Mouse (Mus musculus): ENCODE results near the gene Olfr52. TPM values are rescaled to one million over a fixed set of nuclear protein-coding genes. Genes with fewer than 3 reads are reported as not detected.
"Not testable (repeated sequence)": the region's sequence is repeated elsewhere in the genome, so short reads cannot be mapped to it uniquely, and the experiment has no call there.

Gene Olfr52
- not detected in 2 replicates for polyA plus RNA-seq (2014; fragmentation: Nextera tagmentation; extraction: Ambion mirVana)

- Histone ChIP-seq H3K4me1 (ENCODE audit: insufficient read depth) (no peaks in the 10 kb centered on the region), H3K9me3 (ENCODE audit: low read depth, low read length) (no peaks in the 10 kb centered on the region), H3K9ac (no peak within 1 kb of the TSS), H3K36me3 (ENCODE audit: insufficient read depth) (no peaks in the 10 kb centered on the region), H3K27me3 (ENCODE audit: insufficient read depth, low read length) (no peaks in the 10 kb centered on the region), H3K4me2 (no peak within 1 kb of the TSS), H3K27ac (ENCODE audit: low read depth) (no peak within 1 kb of the TSS), H3K4me3 (ENCODE audit: low read depth, low read length) (no peak within 1 kb of the TSS)
- DNase-seq = no peak
- TF ChIP-seq CTCF (IDR thresholded peaks at IDR 0.05; ENCODE audit: low read depth) = no peak
- ATAC-seq (ENCODE audit: insufficient read depth) = no peak
Measured at GRCm38 (mm10) chr2:86185583-86185982, at the start of gene Olfr52. Olfr52 (minus strand) TSS chr2:86185683.

GRCm38 (mm10) chr2:86231301-86231700 is 45.8 kb upstream of the Olfr52 start, which contains the start of gene Olfr1047:
Olfr1047 (minus strand) TSS chr2:86231401.
- no peak within 1 kb of the TSS for H3K4me3 ChIP-seq (ENCODE audit: low read depth, low read length)
- no peaks in the 10 kb centered on the region for H3K9me3 ChIP-seq (ENCODE audit: low read depth, low read length)
- H3K4me2 ChIP-seq = no peak within 1 kb of the TSS
- DNase-seq (no peak), ATAC-seq (ENCODE audit: insufficient read depth) (no peak)
- no peaks in the 10 kb centered on the region for H3K4me1 ChIP-seq (ENCODE audit: insufficient read depth)
- no peaks in the 10 kb centered on the region for H3K36me3 ChIP-seq (ENCODE audit: insufficient read depth)
- no peaks in the 10 kb centered on the region for H3K27me3 ChIP-seq (ENCODE audit: insufficient read depth, low read length)
- H3K27ac ChIP-seq (ENCODE audit: low read depth) = no peak within 1 kb of the TSS
- WGBS = 84% methylated on average over 1 of the region's 1 CpGs
- no peak for TF ChIP-seq CTCF (IDR thresholded peaks at IDR 0.05; ENCODE audit: low read depth)
- no peak within 1 kb of the TSS for H3K9ac ChIP-seq

- H3K9me3 ChIP-seq (ENCODE audit: low read depth, low read length) = no peaks in the 10 kb centered on the region
- ATAC-seq (ENCODE audit: insufficient read depth) = no peak
- 66% methylated on average over 2 of the region's 2 CpGs for WGBS
Measured at GRCm38 (mm10) chr2:86219214-86219613, 33.7 kb upstream of the Olfr52 start, which contains the start of gene Olfr1046. Olfr1046 (minus strand) TSS chr2:86219314.

GRCm38 (mm10) chr2:86202909-86203308 is 17.4 kb upstream of the Olfr52 start, which contains the start of gene Olfr1045:
Olfr1045 (minus strand) TSS chr2:86203009.
- Histone ChIP-seq H3K4me2 (no peak within 1 kb of the TSS), H3K27ac (ENCODE audit: low read depth) (no peak within 1 kb of the TSS), H3K9ac (no peak within 1 kb of the TSS), H3K4me1 (ENCODE audit: insufficient read depth) (no peaks in the 10 kb centered on the region), H3K36me3 (ENCODE audit: insufficient read depth) (no peaks in the 10 kb centered on the region), H3K27me3 (ENCODE audit: insufficient read depth, low read length) (no peaks in the 10 kb centered on the region), H3K4me3 (ENCODE audit: low read depth, low read length) (no peak within 1 kb of the TSS), H3K9me3 (ENCODE audit: low read depth, low read length) (no peaks in the 10 kb centered on the region)
- DNase-seq (no peak), ATAC-seq (ENCODE audit: insufficient read depth) (no peak)
- TF ChIP-seq CTCF (IDR thresholded peaks at IDR 0.05; ENCODE audit: low read depth) = no peak

More at GRCm38 (mm10) chr2:86219214-86219613, 33.7 kb upstream of the Olfr52 start, which contains the start of gene Olfr1046:
- TF ChIP-seq CTCF (IDR thresholded peaks at IDR 0.05; ENCODE audit: low read depth) = no peak
- Histone ChIP-seq H3K9ac (no peak within 1 kb of the TSS), H3K4me3 (ENCODE audit: low read depth, low read length) (no peak within 1 kb of the TSS), H3K27ac (ENCODE audit: low read depth) (no peak within 1 kb of the TSS), H3K36me3 (ENCODE audit: insufficient read depth) (no peaks in the 10 kb centered on the region), H3K4me1 (ENCODE audit: insufficient read depth) (no peaks in the 10 kb centered on the region), H3K4me2 (no peak within 1 kb of the TSS), H3K27me3 (ENCODE audit: insufficient read depth, low read length) (no peaks in the 10 kb centered on the region)
- DNase-seq = no peak

- Histone ChIP-seq H3K27me3 (ENCODE audit: insufficient read depth, low read length) (no peaks in the 10 kb centered on the region), H3K9me3 (ENCODE audit: low read depth, low read length) (no peaks in the 10 kb centered on the region), H3K27ac (ENCODE audit: low read depth) (no peak overlapping the region), H3K4me3 (ENCODE audit: low read depth, low read length) (no peak overlapping the region), H3K4me1 (ENCODE audit: insufficient read depth) (no peaks in the 10 kb centered on the region), H3K36me3 (ENCODE audit: insufficient read depth) (no peaks in the 10 kb centered on the region), H3K9ac (no peak overlapping the region), H3K4me2 (no peak overlapping the region)
- no peak for ATAC-seq (ENCODE audit: insufficient read depth)
- WGBS = 32% methylated on average over 1 of the region's 1 CpGs
- TF ChIP-seq CTCF (IDR thresholded peaks at IDR 0.05; ENCODE audit: low read depth) = no peak
- no peak for DNase-seq
Measured at GRCm38 (mm10) chr2:86195863-86196262, 10.4 kb upstream of the Olfr52 start.

- no peak for ATAC-seq (ENCODE audit: insufficient read depth)
- no peaks in the 10 kb centered on the region for H3K36me3 ChIP-seq (ENCODE audit: insufficient read depth)
- 80% methylated on average over 3 of the region's 3 CpGs for WGBS
- no peak overlapping the region for H3K4me3 ChIP-seq (ENCODE audit: low read depth, low read length)
- no peaks in the 10 kb centered on the region for H3K9me3 ChIP-seq (ENCODE audit: low read depth, low read length)
- H3K27ac ChIP-seq (ENCODE audit: low read depth) = no peak overlapping the region
- DNase-seq = no peak
- H3K27me3 ChIP-seq (ENCODE audit: insufficient read depth, low read length) = no peaks in the 10 kb centered on the region
- no peaks in the 10 kb centered on the region for H3K4me1 ChIP-seq (ENCODE audit: insufficient read depth)
- H3K9ac ChIP-seq = no peak overlapping the region
- no peak for TF ChIP-seq CTCF (IDR thresholded peaks at IDR 0.05; ENCODE audit: low read depth)
- no peak overlapping the region for H3K4me2 ChIP-seq
Measured at GRCm38 (mm10) chr2:86179950-86180349, 5.5 kb downstream of the Olfr52 start.

- no peak within 1 kb of the TSS for H3K4me3 ChIP-seq (ENCODE audit: low read depth, low read length)
- no peaks in the 10 kb centered on the region for H3K27me3 ChIP-seq (ENCODE audit: insufficient read depth, low read length)
- DNase-seq (no peak), ATAC-seq (ENCODE audit: insufficient read depth) (no peak)
- H3K27ac ChIP-seq (ENCODE audit: low read depth) = no peak within 1 kb of the TSS
- no peaks in the 10 kb centered on the region for H3K4me1 ChIP-seq (ENCODE audit: insufficient read depth)
- no peak for TF ChIP-seq CTCF (IDR thresholded peaks at IDR 0.05; ENCODE audit: low read depth)
- H3K9me3 ChIP-seq (ENCODE audit: low read depth, low read length) = no peaks in the 10 kb centered on the region
- H3K9ac ChIP-seq = no peak within 1 kb of the TSS
- no peak within 1 kb of the TSS for H3K4me2 ChIP-seq
- no peaks in the 10 kb centered on the region for H3K36me3 ChIP-seq (ENCODE audit: insufficient read depth)
Measured at GRCm38 (mm10) chr2:86177720-86178119, 7.8 kb downstream of the Olfr52 start, which contains the start of gene Olfr1044. Olfr1044 (minus strand) TSS chr2:86177820.

- 77% methylated on average over 7 of the region's 7 CpGs for WGBS
- H3K4me1 ChIP-seq (ENCODE audit: insufficient read depth); H3K4me3 ChIP-seq (ENCODE audit: low read depth, low read length); DNase-seq; H3K4me2 ChIP-seq; H3K27ac ChIP-seq (ENCODE audit: low read depth); ATAC-seq (ENCODE audit: insufficient read depth); H3K27me3 ChIP-seq (ENCODE audit: insufficient read depth, low read length); H3K9ac ChIP-seq; H3K9me3 ChIP-seq (ENCODE audit: low read depth, low read length); H3K36me3 ChIP-seq (ENCODE audit: insufficient read depth): not testable (repeated sequence)
Measured at GRCm38 (mm10) chr2:86175422-86175821, 10.1 kb downstream of the Olfr52 start.
